Mouse (Mus musculus): ENCODE results near the gene Cd93.

The Cd93 gene

DNA sequence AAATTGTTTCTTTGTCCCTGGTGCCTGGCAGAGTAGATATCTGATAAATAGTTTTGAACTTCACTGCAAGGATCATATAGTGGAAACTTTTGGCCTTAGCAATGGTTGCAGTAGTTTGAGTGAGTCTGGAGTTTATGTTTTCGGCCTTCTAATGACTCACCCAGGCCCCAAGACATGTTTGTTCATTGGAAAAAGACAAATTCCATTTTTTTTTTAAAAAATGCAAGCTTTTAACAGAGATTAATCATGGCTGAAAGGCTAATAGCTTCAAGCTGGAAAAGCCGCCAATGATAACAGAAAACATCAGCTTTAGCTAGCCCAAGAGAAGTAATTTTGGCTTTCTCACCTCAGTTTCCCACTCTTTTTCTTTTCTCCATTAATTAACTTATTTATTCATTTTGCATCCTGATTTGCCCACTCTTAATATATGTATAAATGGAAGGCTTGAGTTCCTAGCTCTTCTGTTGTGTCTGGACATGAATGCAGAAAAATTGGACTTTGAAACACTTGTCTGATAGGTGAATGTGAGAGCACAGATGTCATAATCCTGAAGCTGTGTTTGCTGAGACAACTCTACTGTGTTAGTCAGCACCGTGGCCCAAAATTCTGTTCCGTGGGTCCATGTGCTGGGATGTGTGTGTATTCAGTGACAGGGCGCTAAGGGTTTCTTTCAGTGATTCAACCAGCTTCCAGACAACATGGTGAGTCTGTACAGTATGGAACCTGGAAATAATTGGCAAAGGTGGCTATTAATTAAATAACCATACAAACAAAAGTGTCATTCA is 44.3 kb downstream of the Cd93 start:
- no peak for DNase-seq

DNA sequence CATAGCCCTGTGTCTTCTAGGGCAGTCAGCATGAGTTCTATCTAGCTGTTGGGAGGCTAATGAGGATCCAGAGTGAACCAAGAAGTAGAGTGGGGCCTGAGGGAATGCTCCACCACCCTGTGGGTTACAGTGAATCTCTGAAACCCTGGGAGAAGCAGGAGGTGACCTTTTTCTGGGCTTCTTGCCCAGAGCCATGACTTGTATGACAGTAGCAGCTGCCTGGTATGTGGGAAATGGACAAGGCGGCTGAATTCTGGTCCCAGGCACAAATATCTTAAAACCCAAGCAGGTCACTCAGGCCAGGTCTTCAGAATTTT is 45.6 kb downstream of the Cd93 start:
- DNase-seq = no peak

DNA sequence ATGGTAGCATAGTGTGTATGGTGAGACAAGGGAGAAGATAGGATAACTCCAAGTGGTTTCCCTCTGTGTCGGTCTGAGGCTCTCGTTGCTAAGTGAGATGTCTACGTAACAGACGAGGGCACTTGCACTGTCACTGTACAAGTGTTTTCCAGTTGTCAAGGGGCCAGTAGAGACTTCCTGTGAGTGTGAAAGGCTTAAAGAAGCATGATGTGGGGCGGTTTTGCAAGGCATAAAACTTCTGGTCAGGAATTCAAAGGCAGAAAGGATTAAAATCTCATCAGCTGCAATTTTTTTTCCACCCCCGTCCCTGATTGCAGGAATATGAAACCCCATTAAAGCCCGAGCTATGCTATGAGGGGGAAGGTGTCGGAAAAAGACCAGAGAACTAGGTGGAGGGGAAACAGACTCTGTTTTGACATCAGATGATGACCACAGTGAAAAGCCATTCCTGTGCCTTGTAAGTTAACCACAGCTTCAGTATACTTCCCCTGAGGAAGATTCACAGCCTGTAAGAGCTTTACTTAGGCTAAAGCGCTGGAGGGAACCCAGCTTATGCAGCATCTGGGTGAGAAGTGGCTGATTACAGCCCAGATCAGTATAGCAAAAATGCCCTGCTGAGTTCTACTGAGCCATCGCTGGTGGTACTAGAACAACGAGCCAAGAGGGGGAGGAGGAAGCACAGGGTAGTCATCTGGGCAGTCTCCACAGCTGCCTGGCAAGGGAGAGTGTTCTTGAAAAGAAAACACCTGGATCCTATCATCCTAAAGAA is 46.2 kb downstream of the Cd93 start:
- no peak for DNase-seq

DNA sequence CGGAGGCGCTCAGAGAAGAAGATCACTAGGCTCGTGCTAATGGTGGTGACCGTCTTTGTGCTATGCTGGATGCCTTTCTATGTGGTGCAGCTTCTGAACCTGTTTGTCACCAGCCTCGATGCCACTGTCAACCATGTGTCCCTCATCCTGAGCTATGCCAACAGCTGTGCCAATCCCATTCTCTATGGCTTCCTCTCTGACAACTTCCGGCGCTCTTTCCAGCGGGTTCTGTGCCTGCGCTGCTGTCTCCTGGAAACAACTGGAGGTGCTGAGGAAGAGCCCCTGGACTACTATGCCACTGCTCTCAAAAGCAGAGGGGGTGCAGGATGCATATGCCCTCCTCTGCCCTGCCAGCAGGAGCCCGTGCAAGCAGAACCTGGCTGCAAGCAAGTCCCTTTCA is 47.2 kb downstream of the Cd93 start:
- DNase-seq = no peak

DNA sequence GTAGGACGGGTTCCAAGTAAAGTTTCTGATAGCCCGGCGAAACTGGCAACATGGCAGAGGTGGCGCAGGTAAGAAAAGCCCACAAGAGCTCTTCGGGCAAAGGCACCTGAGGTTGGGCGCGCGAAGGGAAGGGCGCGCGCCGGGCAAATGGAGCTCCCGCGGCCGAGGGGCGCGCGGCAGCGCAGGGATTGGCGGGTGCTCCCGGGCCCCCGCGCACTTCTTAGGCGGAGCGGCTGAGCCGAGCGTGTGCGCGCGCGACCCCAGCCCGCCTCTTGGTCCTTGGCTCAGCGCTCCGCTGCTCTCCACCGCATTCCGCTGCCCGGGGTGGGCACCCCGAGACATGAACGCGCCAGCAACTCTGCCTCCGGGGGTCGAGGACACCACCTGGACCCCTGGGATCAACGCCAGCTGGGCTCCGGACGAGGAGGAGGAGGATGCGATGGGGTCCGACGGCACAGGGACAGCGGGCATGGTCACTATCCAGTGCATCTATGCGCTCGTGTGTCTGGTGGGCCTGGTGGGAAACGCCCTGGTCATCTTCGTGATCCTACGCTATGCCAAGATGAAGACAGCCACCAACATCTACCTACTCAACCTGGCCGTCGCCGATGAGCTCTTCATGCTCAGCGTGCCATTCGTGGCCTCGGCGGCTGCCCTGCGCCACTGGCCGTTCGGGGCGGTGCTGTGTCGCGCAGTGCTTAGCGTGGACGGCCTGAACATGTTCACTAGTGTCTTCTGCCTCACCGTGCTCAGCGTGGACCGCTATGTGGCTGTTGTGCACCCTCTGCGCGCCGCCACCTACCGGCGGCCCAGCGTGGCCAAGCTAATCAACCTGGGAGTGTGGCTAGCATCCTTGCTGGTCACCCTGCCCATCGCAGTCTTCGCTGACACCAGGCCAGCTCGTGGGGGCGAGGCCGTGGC is 48.0 kb downstream of the Cd93 start, which contains the start of gene Sstr4:
Gene Sstr4 (plus strand): TSS at position 214 of the 921 bp plus-strand sequence.
- DNase-seq = peak; percentile 22

DNA sequence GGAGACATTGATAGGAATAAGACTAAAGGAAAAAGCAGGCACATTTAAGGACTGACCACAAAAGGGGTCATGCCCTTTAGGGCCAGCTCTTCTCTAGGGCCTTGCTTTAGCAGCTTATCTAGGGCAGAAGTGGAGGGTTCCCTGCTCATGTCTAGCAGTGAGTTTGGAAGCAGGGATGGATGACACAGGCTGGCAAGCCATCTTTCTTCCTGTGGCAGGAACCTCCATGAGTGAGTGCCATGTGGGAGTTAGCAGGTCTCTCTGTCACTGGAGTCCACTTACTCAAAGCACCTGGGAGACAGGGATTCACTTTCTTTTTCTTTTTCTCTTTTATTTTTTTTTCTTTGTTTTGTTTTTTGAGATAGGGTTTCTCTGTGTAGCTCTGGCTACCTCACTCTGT is 49.5 kb downstream of the Cd93 start:
- no peak for DNase-seq

DNA sequence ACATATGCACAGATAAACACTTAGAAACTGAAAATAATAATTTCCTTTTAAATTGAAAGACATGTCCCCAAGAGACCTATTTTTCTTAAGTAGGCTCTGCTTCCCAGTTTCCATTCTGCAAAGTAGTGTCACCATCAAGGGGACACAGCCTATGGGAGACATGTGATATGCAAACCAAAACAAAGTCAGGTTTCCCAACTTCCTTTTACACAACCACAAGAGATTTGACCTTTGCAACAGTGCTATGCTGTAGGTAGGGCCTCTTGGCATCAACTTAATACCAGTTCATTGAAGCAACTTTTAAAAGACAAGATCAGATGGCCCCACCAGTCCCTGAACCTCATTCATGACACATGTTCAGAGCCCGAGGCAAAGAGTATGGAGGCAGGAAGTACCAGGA is 50.2 kb downstream of the Cd93 start:
- no peak for DNase-seq

DNA sequence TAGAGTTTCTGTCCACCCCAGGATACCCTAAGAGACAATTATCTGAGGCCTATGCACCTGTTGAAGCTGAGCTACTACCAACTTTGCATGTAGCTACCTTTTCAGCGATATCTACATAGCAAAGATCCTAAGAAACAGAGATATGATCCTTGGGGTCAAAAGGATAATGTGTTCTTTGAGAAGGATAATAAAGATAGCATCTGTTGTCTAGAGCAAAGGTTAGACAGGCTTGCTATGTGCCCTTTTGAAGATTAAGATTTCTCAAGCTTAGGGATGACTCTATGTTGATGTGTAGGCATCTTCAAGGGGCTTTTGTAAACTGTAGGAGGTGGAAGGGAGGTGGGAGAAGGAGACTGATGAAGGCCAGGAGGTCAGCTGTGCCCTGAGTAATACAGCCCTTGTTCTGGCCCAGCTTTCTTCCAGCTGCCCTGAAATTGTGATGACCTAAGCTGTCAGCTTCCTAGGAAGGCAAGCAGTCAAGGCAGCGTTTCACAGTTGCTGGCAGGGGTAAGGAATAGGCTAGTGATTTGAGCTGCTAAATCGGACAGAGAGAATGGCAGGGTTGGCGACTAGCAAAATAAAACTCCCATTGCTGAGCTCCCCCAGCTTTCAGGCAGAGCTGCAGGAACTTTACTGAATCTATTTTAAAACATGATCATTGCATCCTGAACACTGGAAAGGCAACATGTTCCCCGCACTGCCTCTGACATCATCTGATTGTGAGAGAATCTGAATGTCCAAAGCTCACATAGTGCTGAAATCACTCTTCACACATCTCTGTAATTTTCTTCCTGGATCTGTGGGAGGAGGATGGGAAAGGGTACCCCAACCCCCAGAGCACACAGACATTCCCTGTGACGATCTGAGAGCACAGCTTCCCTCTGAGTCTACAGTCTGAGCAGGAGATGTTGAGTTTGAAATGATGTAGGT is 55.4 kb downstream of the Cd93 start:
- DNase-seq = no peak

DNA sequence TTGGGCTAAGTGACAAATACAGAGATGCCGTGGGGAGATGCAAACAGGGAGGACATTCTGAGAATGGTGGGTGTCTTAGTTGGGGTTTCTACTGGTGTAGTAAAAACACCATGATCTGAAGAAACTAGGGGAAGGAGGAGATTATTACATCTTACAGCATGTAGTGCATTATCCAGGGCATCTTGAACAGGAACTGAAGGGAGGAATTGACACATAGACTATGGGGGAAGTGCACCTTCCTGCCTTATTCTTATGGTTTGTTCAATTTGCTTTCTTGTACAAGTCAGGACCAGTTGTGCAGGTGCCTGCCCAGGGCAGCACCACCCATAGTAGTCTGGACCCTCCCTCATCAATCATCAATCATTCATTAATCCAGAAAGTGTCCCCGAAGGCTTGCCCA is 56.4 kb downstream of the Cd93 start:
- DNase-seq = no peak
